Mouse (Mus musculus): ENCODE results near the gene Grin3b.

- no peak for TF ChIP-seq CTCF (IDR thresholded peaks at IDR 0.05; ENCODE audit: low read depth, low read length)
- TF ChIP-seq POLR2A (IDR thresholded peaks at IDR 0.05; ENCODE audit: borderline replicate concordance, low read depth, low read length), result no peak
These were observed 52.3 kb downstream of the Grin3b start for GRCm38 (mm10) chr10:80022806-80023205.
